Mouse (Mus musculus): ENCODE measurements around the gene Umodl1. TPM values are rescaled to one million over a fixed set of nuclear protein-coding genes. Genes with fewer than 3 reads are reported as not detected.

Umodl1 gene
- 0.14 TPM in 2 replicates for polyA plus RNA-seq (2015; fragmentation: Nextera tagmentation; extraction: Ambion mirVana)

DNA sequence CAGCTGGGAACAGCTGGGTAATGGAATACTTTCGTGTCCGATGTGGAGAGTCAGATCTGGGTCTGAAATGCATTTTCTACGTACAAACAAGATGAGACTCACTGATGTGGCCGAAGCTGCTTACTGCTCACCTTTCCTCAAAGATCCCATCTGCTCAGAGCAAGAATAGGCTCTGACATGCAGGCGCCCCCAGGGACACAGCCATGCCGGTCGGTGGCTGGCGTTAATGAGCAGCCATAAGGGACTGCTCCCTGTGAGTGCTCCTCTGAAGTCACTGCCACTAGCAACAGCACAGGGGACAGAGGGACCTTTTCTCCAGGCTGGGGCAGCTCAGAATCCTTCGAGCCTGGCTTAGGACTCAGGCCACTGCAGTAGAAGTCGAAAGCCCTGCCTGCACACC is at the start of gene Umodl1:
TSS of gene Umodl1 (plus strand) at position 301 of the 400 bp plus-strand sequence.
- no peaks in the 10 kb centered on the region for H3K36me3 ChIP-seq (ENCODE audit: insufficient read depth, low read length)
- no peaks in the 10 kb centered on the region; the same call in 1 of the 2 replicates for H3K9me3 ChIP-seq (ENCODE audit: low read length)
- ATAC-seq (ENCODE audit: low FRiP score, low TSS enrichment): no peak
- H3K27me3 ChIP-seq (ENCODE audit: insufficient read depth, low read length): no peaks in the 10 kb centered on the region
- H3K9ac ChIP-seq (replicated peaks; ENCODE audit: low read length): no peak within 1 kb of the TSS
- WGBS: 39% methylated on average over 10 of the region's 10 CpGs
- H3K4me2 ChIP-seq (replicated peaks; ENCODE audit: low read depth, low read length): no peak within 1 kb of the TSS
- no peak within 1 kb of the TSS for H3K4me3 ChIP-seq (ENCODE audit: low read length)
- no peak within 1 kb of the TSS for H3K27ac ChIP-seq (ENCODE audit: low read length)
- H3K4me1 ChIP-seq (ENCODE audit: insufficient read depth, low read length): 0 out of 2 replicates have a peak, but pooled peaks cover 4% of the 10 kb centered on the region

DNA sequence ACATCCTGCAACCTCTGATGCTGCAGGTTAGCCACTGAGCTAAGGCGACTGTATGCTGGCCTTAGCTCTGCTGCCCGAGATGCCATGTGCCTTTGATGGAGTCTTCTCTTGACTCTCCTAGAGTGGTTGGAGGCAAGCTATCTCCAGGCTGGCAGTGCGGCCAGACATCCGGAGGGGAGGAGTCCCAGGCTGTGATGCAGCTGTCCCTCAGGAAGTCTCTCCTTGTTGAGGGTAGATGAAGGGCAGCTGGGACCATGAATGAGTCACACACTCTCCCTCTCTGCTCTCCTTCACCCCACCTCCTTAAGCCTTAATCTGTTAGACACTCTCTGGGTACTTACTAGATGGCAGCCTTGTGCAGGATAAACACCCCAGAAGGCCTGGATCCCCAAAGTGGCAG is 46.9 kb upstream of the Umodl1 start:
- no peaks in the 10 kb centered on the region for H3K4me1 ChIP-seq (ENCODE audit: insufficient read depth, low read length)
- no peaks in the 10 kb centered on the region for H3K36me3 ChIP-seq (ENCODE audit: insufficient read depth, low read length)
- no peak for ATAC-seq (ENCODE audit: low FRiP score, low TSS enrichment)
- peaks cover 20% of the 10 kb centered on the region for H3K27me3 ChIP-seq (ENCODE audit: insufficient read depth, low read length)
- no peak overlapping the region for H3K9ac ChIP-seq (replicated peaks; ENCODE audit: low read length)
- WGBS: 61% methylated on average over 4 of the region's 4 CpGs
- no peak overlapping the region for H3K4me3 ChIP-seq (ENCODE audit: low read length)
- H3K27ac ChIP-seq (ENCODE audit: low read length): no peak overlapping the region
- H3K9me3 ChIP-seq (ENCODE audit: low read length): no peaks in the 10 kb centered on the region
- no peak overlapping the region for H3K4me2 ChIP-seq (replicated peaks; ENCODE audit: low read depth, low read length)

GRCm38 (mm10) chr17:30910866-30911731 is 43.3 kb upstream of the Umodl1 start:
- no peaks in the 10 kb centered on the region for H3K36me3 ChIP-seq (ENCODE audit: insufficient read depth, low read length)
- H3K4me1 ChIP-seq (ENCODE audit: insufficient read depth, low read length): no peaks in the 10 kb centered on the region
- peaks cover 14% of the 10 kb centered on the region for H3K27me3 ChIP-seq (ENCODE audit: insufficient read depth, low read length)
- no peak for ATAC-seq (ENCODE audit: low FRiP score, low TSS enrichment)
- H3K4me3 ChIP-seq (ENCODE audit: low read length): no peak overlapping the region
- H3K9ac ChIP-seq (replicated peaks; ENCODE audit: low read length): no peak overlapping the region
- no peak overlapping the region for H3K4me2 ChIP-seq (replicated peaks; ENCODE audit: low read depth, low read length)
- WGBS: 38% methylated on average over 27 of the region's 27 CpGs
- no peaks in the 10 kb centered on the region for H3K9me3 ChIP-seq (ENCODE audit: low read length)
- H3K27ac ChIP-seq (ENCODE audit: low read length): no peak overlapping the region

- Histone ChIP-seq H3K36me3 (ENCODE audit: insufficient read depth, low read length) (no peaks in the 10 kb centered on the region), H3K4me1 (ENCODE audit: insufficient read depth, low read length) (no peaks in the 10 kb centered on the region), H3K4me3 (ENCODE audit: low read length) (no peak overlapping the region), H3K9ac (replicated peaks; ENCODE audit: low read length) (no peak overlapping the region), H3K4me2 (replicated peaks; ENCODE audit: low read depth, low read length) (no peak overlapping the region), H3K27me3 (ENCODE audit: insufficient read depth, low read length) (peaks cover 14% of the 10 kb centered on the region), H3K9me3 (ENCODE audit: low read length) (no peaks in the 10 kb centered on the region), H3K27ac (ENCODE audit: low read length) (no peak overlapping the region)
- 13% methylated on average over 8 of the region's 8 CpGs for WGBS
- no peak for ATAC-seq (ENCODE audit: low FRiP score, low TSS enrichment)
These were observed 42.7 kb upstream of the Umodl1 start for GRCm38 (mm10) chr17:30911732-30912088.

DNA sequence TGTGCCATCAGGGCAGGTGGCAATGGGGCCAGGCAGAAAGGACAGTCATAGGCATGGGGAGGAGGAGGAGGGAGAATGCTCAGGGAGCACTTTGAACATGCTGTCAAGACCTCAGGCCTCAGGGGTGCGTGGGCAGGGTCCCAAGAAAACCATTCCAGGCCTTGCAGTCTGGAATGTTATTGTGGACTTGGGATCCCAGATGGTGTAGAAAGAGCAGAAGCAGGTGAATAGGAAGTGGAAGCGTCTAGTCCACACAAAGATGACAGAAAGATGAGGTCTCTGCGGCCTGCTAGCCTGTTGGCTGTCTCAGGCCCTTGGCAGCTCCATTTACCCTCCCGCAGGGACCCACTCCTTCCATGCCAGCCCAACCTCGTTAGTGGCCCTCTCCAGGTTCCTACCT is 41.9 kb upstream of the Umodl1 start:
- peaks cover 14% of the 10 kb centered on the region for H3K27me3 ChIP-seq (ENCODE audit: insufficient read depth, low read length)
- 52% methylated on average over 5 of the region's 5 CpGs for WGBS
- H3K4me3 ChIP-seq (ENCODE audit: low read length): no peak overlapping the region
- H3K27ac ChIP-seq (ENCODE audit: low read length): no peak overlapping the region
- H3K4me1 ChIP-seq (ENCODE audit: insufficient read depth, low read length): no peaks in the 10 kb centered on the region
- no peak for ATAC-seq (ENCODE audit: low FRiP score, low TSS enrichment)
- H3K9ac ChIP-seq (replicated peaks; ENCODE audit: low read length): no peak overlapping the region
- H3K36me3 ChIP-seq (ENCODE audit: insufficient read depth, low read length): no peaks in the 10 kb centered on the region
- no peaks in the 10 kb centered on the region for H3K9me3 ChIP-seq (ENCODE audit: low read length)
- no peak overlapping the region for H3K4me2 ChIP-seq (replicated peaks; ENCODE audit: low read depth, low read length)

DNA sequence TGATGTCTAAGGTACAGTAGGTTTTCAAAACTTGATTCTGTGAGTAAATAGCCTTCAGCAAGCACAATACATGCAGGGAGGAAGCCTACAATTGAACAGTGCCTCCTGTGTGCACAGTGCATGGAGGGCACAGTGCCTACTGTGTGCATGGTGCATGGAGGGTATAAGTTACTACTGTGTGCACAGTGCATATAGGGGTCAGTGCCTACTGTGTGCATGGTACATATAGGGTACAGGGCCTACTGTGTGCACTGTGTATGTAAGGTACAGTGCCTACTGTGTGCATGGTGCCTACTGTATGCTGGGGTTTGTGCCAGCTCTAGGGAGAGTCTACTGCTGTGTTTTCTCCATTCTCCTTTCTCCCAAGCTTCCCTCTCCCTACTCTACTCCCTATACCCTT is 40.2 kb upstream of the Umodl1 start:
- H3K27ac ChIP-seq (ENCODE audit: low read length): no peak overlapping the region
- H3K36me3 ChIP-seq (ENCODE audit: insufficient read depth, low read length): no peaks in the 10 kb centered on the region
- no peaks in the 10 kb centered on the region for H3K4me1 ChIP-seq (ENCODE audit: insufficient read depth, low read length)
- ATAC-seq (ENCODE audit: low FRiP score, low TSS enrichment): no peak
- no peak overlapping the region for H3K9ac ChIP-seq (replicated peaks; ENCODE audit: low read length)
- H3K4me2 ChIP-seq (replicated peaks; ENCODE audit: low read depth, low read length): no peak overlapping the region
- no peak overlapping the region for H3K4me3 ChIP-seq (ENCODE audit: low read length)
- peaks cover 11% of the 10 kb centered on the region for H3K27me3 ChIP-seq (ENCODE audit: insufficient read depth, low read length)
- no peaks in the 10 kb centered on the region for H3K9me3 ChIP-seq (ENCODE audit: low read length)

GRCm38 (mm10) chr17:30923566-30923965 is 30.9 kb upstream of the Umodl1 start:
- Histone ChIP-seq H3K36me3 (ENCODE audit: insufficient read depth, low read length) (no peaks in the 10 kb centered on the region), H3K27ac (ENCODE audit: low read length) (no peak overlapping the region), H3K9ac (replicated peaks; ENCODE audit: low read length) (no peak overlapping the region), H3K4me3 (ENCODE audit: low read length) (no peak overlapping the region), H3K9me3 (ENCODE audit: low read length) (no peaks in the 10 kb centered on the region), H3K4me2 (replicated peaks; ENCODE audit: low read depth, low read length) (no peak overlapping the region), H3K27me3 (ENCODE audit: insufficient read depth, low read length) (no peaks in the 10 kb centered on the region), H3K4me1 (ENCODE audit: insufficient read depth, low read length) (no peaks in the 10 kb centered on the region)
- WGBS: 70% methylated on average over 4 of the region's 4 CpGs
- no peak for ATAC-seq (ENCODE audit: low FRiP score, low TSS enrichment)

GRCm38 (mm10) chr17:30930827-30931226 is 23.6 kb upstream of the Umodl1 start:
- no peaks in the 10 kb centered on the region for H3K4me1 ChIP-seq (ENCODE audit: insufficient read depth, low read length)
- no peak overlapping the region for H3K4me3 ChIP-seq (ENCODE audit: low read length)
- H3K4me2 ChIP-seq (replicated peaks; ENCODE audit: low read depth, low read length): no peak overlapping the region
- H3K9ac ChIP-seq (replicated peaks; ENCODE audit: low read length): no peak overlapping the region
- H3K27ac ChIP-seq (ENCODE audit: low read length): no peak overlapping the region
- 72% methylated on average over 7 of the region's 7 CpGs for WGBS
- H3K36me3 ChIP-seq (ENCODE audit: insufficient read depth, low read length): no peaks in the 10 kb centered on the region
- H3K27me3 ChIP-seq (ENCODE audit: insufficient read depth, low read length): no peaks in the 10 kb centered on the region
- H3K9me3 ChIP-seq (ENCODE audit: low read length): no peaks in the 10 kb centered on the region
- no peak for ATAC-seq (ENCODE audit: low FRiP score, low TSS enrichment)

DNA sequence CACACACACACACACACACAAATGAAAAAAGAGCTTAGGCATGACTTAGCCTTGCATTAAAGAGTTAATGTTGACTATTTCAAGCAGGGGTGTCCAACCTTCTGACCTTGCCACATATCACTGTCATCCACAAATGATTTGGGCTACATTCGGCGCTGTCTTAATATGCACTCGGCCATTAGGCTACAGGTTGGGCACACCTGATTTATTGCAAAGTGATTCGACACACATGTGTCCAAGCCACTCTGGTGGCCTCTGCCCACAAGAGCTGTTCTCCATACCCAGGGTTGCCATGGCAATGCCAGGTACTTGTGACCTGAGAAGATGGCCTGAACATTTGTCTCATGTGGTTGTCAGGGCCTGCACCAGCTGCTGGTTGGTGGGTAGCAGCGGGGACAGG is 21.6 kb upstream of the Umodl1 start:
- no peak overlapping the region for H3K4me2 ChIP-seq (replicated peaks; ENCODE audit: low read depth, low read length)
- H3K27ac ChIP-seq (ENCODE audit: low read length): no peak overlapping the region
- WGBS: 36% methylated on average over 5 of the region's 5 CpGs
- H3K4me3 ChIP-seq (ENCODE audit: low read length): no peak overlapping the region
- no peaks in the 10 kb centered on the region for H3K27me3 ChIP-seq (ENCODE audit: insufficient read depth, low read length)
- H3K36me3 ChIP-seq (ENCODE audit: insufficient read depth, low read length): no peaks in the 10 kb centered on the region
- ATAC-seq (ENCODE audit: low FRiP score, low TSS enrichment): no peak
- no peak overlapping the region for H3K9ac ChIP-seq (replicated peaks; ENCODE audit: low read length)
- H3K4me1 ChIP-seq (ENCODE audit: insufficient read depth, low read length): no peaks in the 10 kb centered on the region
- H3K9me3 ChIP-seq (ENCODE audit: low read length): no peaks in the 10 kb centered on the region

GRCm38 (mm10) chr17:30935301-30935700 is 19.1 kb upstream of the Umodl1 start:
- Histone ChIP-seq H3K9me3 (ENCODE audit: low read length) (no peaks in the 10 kb centered on the region), H3K4me3 (ENCODE audit: low read length) (no peak overlapping the region), H3K36me3 (ENCODE audit: insufficient read depth, low read length) (no peaks in the 10 kb centered on the region), H3K27ac (ENCODE audit: low read length) (no peak overlapping the region), H3K4me1 (ENCODE audit: insufficient read depth, low read length) (no peaks in the 10 kb centered on the region), H3K4me2 (replicated peaks; ENCODE audit: low read depth, low read length) (no peak overlapping the region), H3K27me3 (ENCODE audit: insufficient read depth, low read length) (no peaks in the 10 kb centered on the region), H3K9ac (replicated peaks; ENCODE audit: low read length) (no peak overlapping the region)
- WGBS: 63% methylated on average over 5 of the region's 5 CpGs
- ATAC-seq (ENCODE audit: low FRiP score, low TSS enrichment): no peak

Measured in kidney, embryonic 16.5 days (tissue).